Mouse (Mus musculus) cerebellum, adult 8-10 months (tissue): ENCODE measurements around the gene Irgc1.
A peak's percentile ranks its signal among the peaks of the same experiment; 100 is the strongest.
"Not testable (repeated sequence)": the region's sequence is repeated elsewhere in the genome, so short reads cannot be mapped to it uniquely, and the experiment has no call there.

Experiments
- DNase-seq: peaks from one replicate; pipeline ENCODE4 v3.0.0; 2022

Gene Irgc1

GRCm38 (mm10) chr7:24430551-24431345 lies 21.3 kb downstream of the Irgc1 start:
- DNase-seq = no peak

GRCm38 (mm10) chr7:24429413-24430112 lies 22.5 kb downstream of the Irgc1 start:
- peak; percentile 97 for DNase-seq

- no peak for DNase-seq
Measured at GRCm38 (mm10) chr7:24428725-24429124, 23.4 kb downstream of the Irgc1 start.

GRCm38 (mm10) chr7:24427168-24427567 lies 24.9 kb downstream of the Irgc1 start:
- DNase-seq = no peak

- no peak for DNase-seq
Measured at GRCm38 (mm10) chr7:24425919-24426318, 26.2 kb downstream of the Irgc1 start.

GRCm38 (mm10) chr7:24423956-24424732 lies 28.0 kb downstream of the Irgc1 start:
- peak; percentile 78 for DNase-seq

- DNase-seq = no peak
Measured at GRCm38 (mm10) chr7:24423107-24423763, 28.9 kb downstream of the Irgc1 start.

GRCm38 (mm10) chr7:24422251-24422650 lies 29.8 kb downstream of the Irgc1 start:
- DNase-seq = peak; percentile 45

GRCm38 (mm10) chr7:24421648-24422047 lies 30.4 kb downstream of the Irgc1 start:
- DNase-seq = no peak

- no peak for DNase-seq
Measured at GRCm38 (mm10) chr7:24419579-24419978, 32.5 kb downstream of the Irgc1 start.

- DNase-seq = no peak
Measured at GRCm38 (mm10) chr7:24415261-24415660, 36.8 kb downstream of the Irgc1 start.

GRCm38 (mm10) chr7:24413630-24414029 lies 38.5 kb downstream of the Irgc1 start:
- no peak for DNase-seq

- no peak for DNase-seq
Measured at GRCm38 (mm10) chr7:24410831-24411230, 41.3 kb downstream of the Irgc1 start.

GRCm38 (mm10) chr7:24410123-24410522 lies 42.0 kb downstream of the Irgc1 start:
- DNase-seq = no peak

- DNase-seq = no peak
Measured at GRCm38 (mm10) chr7:24408186-24408585, 43.9 kb downstream of the Irgc1 start.

GRCm38 (mm10) chr7:24406528-24407344 lies 45.4 kb downstream of the Irgc1 start:
- peak; percentile 85 for DNase-seq

GRCm38 (mm10) chr7:24405649-24406048 lies 46.4 kb downstream of the Irgc1 start:
- no peak for DNase-seq

- no peak for DNase-seq
Measured at GRCm38 (mm10) chr7:24402851-24403250, 49.2 kb downstream of the Irgc1 start.

- DNase-seq = not testable (repeated sequence)
Measured at GRCm38 (mm10) chr7:24400489-24400888, 51.6 kb downstream of the Irgc1 start.

GRCm38 (mm10) chr7:24400082-24400452 lies 52.0 kb downstream of the Irgc1 start:
- no peak for DNase-seq

- peak; percentile 96 for DNase-seq
Measured at GRCm38 (mm10) chr7:24399256-24400081, 52.6 kb downstream of the Irgc1 start, which contains the start of gene Smg9. Gene Smg9 (plus strand): TSS chr7:24399619.
